ENCODE assay signal across 8 mouse cellular contexts in the genomic region with DNA sequence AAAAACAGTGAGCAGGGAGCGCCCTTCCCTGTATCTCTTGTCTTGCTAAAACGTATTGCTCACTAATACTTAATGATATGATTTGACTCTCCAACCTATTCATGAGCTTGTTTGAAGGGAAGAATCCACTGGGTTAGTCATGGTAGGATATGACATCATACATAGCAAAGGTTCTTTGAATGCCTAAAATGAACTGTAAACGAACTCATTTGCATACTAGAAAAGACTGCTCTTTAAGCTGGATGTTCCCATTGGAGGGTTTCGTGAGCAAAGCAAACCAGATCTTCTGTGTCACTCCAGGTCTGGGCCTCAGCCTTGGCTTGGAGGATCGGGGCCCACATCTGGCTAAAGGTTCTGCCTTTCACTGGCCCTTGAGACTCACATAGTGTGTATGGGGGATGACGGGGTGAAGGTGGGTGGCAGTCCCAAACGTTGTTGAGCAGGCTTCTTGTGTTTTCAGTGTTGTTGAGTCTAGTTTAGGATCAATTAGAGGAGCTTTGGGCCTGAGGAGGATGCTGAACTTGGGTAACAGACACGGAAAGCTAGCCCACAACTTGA. TPM values are rescaled to one million over a fixed set of nuclear protein-coding genes. Genes with fewer than 3 reads are reported as not detected.
DNase-seq lines count a peak whose midpoint lies in the region; ATAC-seq and TF ChIP-seq lines count a peak whose summit lies in the region.

No protein-coding gene starts in this region.

- H3K9ac ChIP-seq in stomach, embryonic 14.5 days (replicated peaks; ENCODE audit: low read depth, low read length), result no peak overlapping the region
- H3K9ac ChIP-seq in stomach, postnatal 0 days (ENCODE audit: low read length), result no peak overlapping the region
- no peak overlapping the region for H3K9ac ChIP-seq in neural tube, embryonic 14.5 days (replicated peaks; ENCODE audit: low read depth, low read length)

- peak; percentile 45 for DNase-seq in cerebellum, adult 11-12 months
- no peak for DNase-seq in cerebellum, adult 2 months
- no peak for DNase-seq in stomach, postnatal 0 days (ENCODE audit: low spot score)
- no peak for DNase-seq in adrenal gland, adult 8-10 months
- no peak for DNase-seq in frontal cortex, postnatal 25 days (ENCODE audit: low spot score in 2 of 2)

- H3K4me3 ChIP-seq in cerebellum, adult 2 months (replicated peaks; ENCODE audit: insufficient read depth, low read depth, low read length), result no peak overlapping the region
- H3K4me3 ChIP-seq in stomach, embryonic 14.5 days (ENCODE audit: low read depth, low read length), result peak overlapping the region; percentile 71; the same call in 1 of the 2 replicates
- no peak overlapping the region for H3K4me3 ChIP-seq in stomach, postnatal 0 days (ENCODE audit: low read depth, low read length)
- peak overlapping the region; percentile 74 for H3K4me3 ChIP-seq in neural tube, embryonic 14.5 days (ENCODE audit: low read depth, low read length)

- no peak for ATAC-seq in stomach, embryonic 14.5 days (ENCODE audit: insufficient number of reproducible peaks, insufficient read depth, low FRiP score, low read depth)
- ATAC-seq in stomach, postnatal 0 days (ENCODE audit: low FRiP score, low TSS enrichment), result no peak
- peak; percentile 8 for ATAC-seq in inflammation-experienced regulatory T-cells, adult 6 months
- ATAC-seq in neural tube, embryonic 14.5 days (ENCODE audit: low read depth), result peak; percentile 33; the same call in 1 of the 2 replicates

- 69% methylated on average over 8 of the region's 8 CpGs for WGBS in cerebellum, adult 2 months
- WGBS in stomach, embryonic 14.5 days, result 69% methylated on average over 8 of the region's 8 CpGs
- WGBS in stomach, postnatal 0 days, result 65% methylated on average over 8 of the region's 8 CpGs
- WGBS in neural tube, embryonic 14.5 days, result 67% methylated on average over 8 of the region's 8 CpGs

- no peak overlapping the region; the same call in 1 of the 2 replicates for H3K4me2 ChIP-seq in stomach, embryonic 14.5 days (replicated peaks; ENCODE audit: low read depth, low read length)
- no peak overlapping the region for H3K4me2 ChIP-seq in stomach, postnatal 0 days (replicated peaks; ENCODE audit: low read depth)
- H3K4me2 ChIP-seq in neural tube, embryonic 14.5 days (ENCODE audit: low read depth, low read length), result no peak overlapping the region

- no peak overlapping the region for H3K27ac ChIP-seq in cerebellum, adult 2 months (ENCODE audit: insufficient read depth, low read length)
- H3K27ac ChIP-seq in stomach, embryonic 14.5 days (ENCODE audit: low read length), result no peak overlapping the region
- no peak overlapping the region for H3K27ac ChIP-seq in stomach, postnatal 0 days (replicated peaks)
- H3K27ac ChIP-seq in neural tube, embryonic 14.5 days (ENCODE audit: low read depth, low read length), result no peak overlapping the region; the same call in 1 of the 2 replicates

- no peak for TF ChIP-seq POLR2A in cerebellum, adult 2 months (IDR thresholded peaks at IDR 0.05; ENCODE audit: borderline replicate concordance, insufficient read depth, low read length)

- H3K27me3 ChIP-seq in cerebellum, adult 2 months (ENCODE audit: control insufficient read depth, insufficient read depth, low read length), result no peaks in the 10 kb centered on the region
- no peaks in the 10 kb centered on the region for H3K27me3 ChIP-seq in stomach, embryonic 14.5 days (ENCODE audit: control insufficient read depth, insufficient read depth, low read length)
- H3K27me3 ChIP-seq in stomach, postnatal 0 days (ENCODE audit: control insufficient read depth, insufficient read depth, low read length), result no peaks in the 10 kb centered on the region
- no peaks in the 10 kb centered on the region for H3K27me3 ChIP-seq in neural tube, embryonic 14.5 days (ENCODE audit: control insufficient read depth, insufficient read depth, low read length)

- no peak for TF ChIP-seq EP300 in stomach, postnatal 0 days (optimal IDR thresholded peaks at IDR 0.05)

- H3K9me3 ChIP-seq in stomach, embryonic 14.5 days (ENCODE audit: control insufficient read depth, low read depth, low read length), result no peaks in the 10 kb centered on the region
- no peaks in the 10 kb centered on the region for H3K9me3 ChIP-seq in stomach, postnatal 0 days (ENCODE audit: control insufficient read depth, low read length)
- no peaks in the 10 kb centered on the region for H3K9me3 ChIP-seq in neural tube, embryonic 14.5 days (ENCODE audit: control insufficient read depth, low read length)

- H3K4me1 ChIP-seq in cerebellum, adult 2 months (ENCODE audit: control insufficient read depth, insufficient read depth, low read length), result peaks cover 9% of the 10 kb centered on the region
- peaks cover 11% of the 10 kb centered on the region for H3K4me1 ChIP-seq in stomach, embryonic 14.5 days (ENCODE audit: control insufficient read depth, insufficient read depth, low read length)
- peaks cover 4% of the 10 kb centered on the region for H3K4me1 ChIP-seq in stomach, postnatal 0 days (replicated peaks; ENCODE audit: control insufficient read depth, insufficient read depth)
- H3K4me1 ChIP-seq in neural tube, embryonic 14.5 days (ENCODE audit: control insufficient read depth, insufficient read depth, low read length), result peaks cover 12% of the 10 kb centered on the region

- no peak for TF ChIP-seq CTCF in cerebellum, adult 2 months (IDR thresholded peaks at IDR 0.05; ENCODE audit: borderline replicate concordance, insufficient read depth, low read depth, low read length)
- TF ChIP-seq CTCF in stomach, postnatal 0 days (IDR thresholded peaks at IDR 0.05; ENCODE audit: low read depth), result no peak

- H3K36me3 ChIP-seq in stomach, embryonic 14.5 days (ENCODE audit: control insufficient read depth, insufficient read depth, low read length), result no peaks in the 10 kb centered on the region
- no peaks in the 10 kb centered on the region for H3K36me3 ChIP-seq in stomach, postnatal 0 days (ENCODE audit: control insufficient read depth, insufficient read depth, low read length)
- no peaks in the 10 kb centered on the region for H3K36me3 ChIP-seq in neural tube, embryonic 14.5 days (ENCODE audit: control insufficient read depth, insufficient read depth, low read length)

RNA-seq across cellular contexts. Expression of a gene that starts 0.5 kb away (rescaled TPM):
- 72.6 and 80.3 TPM in 2 replicates for polyA plus RNA-seq in cerebellum, adult 2 months (2012; rRNA removed)
- 13.8 TPM in 2 replicates for polyA plus RNA-seq in stomach, embryonic 14.5 days (2014; fragmentation: Nextera tagmentation; extraction: Ambion mirVana)
- 7.2 and 7.6 TPM in 2 replicates for polyA plus RNA-seq in stomach, postnatal 0 days (2015; fragmentation: Nextera tagmentation; extraction: Ambion mirVana)
- 10 to 100 TPM; 26.4 to 37.9 (median 29.7) TPM for polyA plus RNA-seq in inflammation-experienced regulatory T-cells, adult 6 months (2017; shearing (Covaris generic))
- polyA plus RNA-seq in neural tube, embryonic 14.5 days (2014; fragmentation: Nextera tagmentation; extraction: Ambion mirVana), result 18.9 and 21.9 TPM in 2 replicates
- total RNA-seq in adrenal gland, adult 8-10 months (2022), result 10 to 100 TPM; 48.7 to 53.6 (median 52.8) TPM

Comparison
In these comparisons a context has a peak if more than half of its experiments do, and no peak if none do; other contexts are left out.
1. H3K4me3 ChIP-seq: peak in stomach, embryonic 14.5 days (single experiment) and neural tube, embryonic 14.5 days (single experiment); none in cerebellum, adult 2 months (single experiment) and stomach, postnatal 0 days (single experiment).
2. ATAC-seq: peak in inflammation-experienced regulatory T-cells, adult 6 months (single experiment) and neural tube, embryonic 14.5 days (single experiment); none in stomach, embryonic 14.5 days (single experiment) and stomach, postnatal 0 days (single experiment).